Mouse (Mus musculus): ENCODE data around the gene Dnah3.

- TF ChIP-seq CTCF (IDR thresholded peaks at IDR 0.05; ENCODE audit: extremely low read depth, insufficient read depth, low read length), result no peak
- no peak for TF ChIP-seq POLR2A (IDR thresholded peaks at IDR 0.05; ENCODE audit: extremely low read depth, insufficient read depth, low read length)
Observed at GRCm38 (mm10) chr7:120050447-120050846, 44.6 kb downstream of the Dnah3 start.

Measured in cortical plate, adult 2 months (tissue).